11 mouse cellular contexts compared by ENCODE assay signal in the genomic region with DNA sequence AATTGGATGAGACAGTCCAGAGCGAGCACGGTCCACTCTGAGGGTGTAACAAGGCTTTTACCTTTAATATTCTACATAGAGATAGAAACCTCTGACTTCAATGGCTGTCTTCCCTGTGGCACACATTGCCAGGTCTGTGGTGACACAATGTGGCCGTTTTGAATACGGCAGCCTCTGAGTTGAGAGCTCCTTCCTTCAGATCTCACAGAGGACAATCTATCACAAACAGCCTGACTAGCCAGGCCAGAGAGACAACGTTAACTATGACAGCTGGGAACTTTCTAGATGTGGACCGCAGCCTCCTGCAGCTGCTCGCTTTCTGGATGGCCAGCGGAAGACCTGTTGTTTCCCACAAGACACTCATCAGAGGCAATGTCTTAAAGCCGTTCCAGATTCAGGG. TPM values are rescaled to one million over a fixed set of nuclear protein-coding genes. Genes with fewer than 3 reads are reported as not detected.
DNase-seq lines count a peak whose midpoint lies in the region; ATAC-seq and TF ChIP-seq lines count a peak whose summit lies in the region.
"Had no signal": no experiment of that assay in that cellular context is flagged by ENCODE, and none has a peak within 500 bp of the region (broad histone marks: within the 10 kb centered on the region; RNA-seq: fewer than 3 reads in every experiment).

No protein-coding gene starts in this region.

- in situ Hi-C loops in Patski (cut with MboI; ENCODE audit: low pct_unique_long_range_greater_than_20kb): loop anchor here (5.0 kb wide), 2 partner anchors 221 to 351 kb away; no protein-coding TSS in a partner anchor

- DNase-seq in gastrocnemius, postnatal 10 days: peak; percentile 22
- DNase-seq in gastrocnemius, postnatal 25 days: no peak
- no peak for DNase-seq in liver, adult 2 months (ENCODE audit: extremely low read depth, low read depth, low spot score)
- no peak for DNase-seq in liver, embryonic 11.5 days (ENCODE audit: low spot score)
- DNase-seq in Patski (ENCODE audit: low read depth, low spot score): no peak
- DNase-seq in kidney, postnatal 4 days: peak; percentile 62 to 73
- no peak for DNase-seq in Muller cell, postnatal 12 days (ENCODE audit: inconsistent ontology term)
- no peak for DNase-seq in ovary, postnatal 10 days (ENCODE audit: low spot score)
- DNase-seq: spleen, adult 18-20 months had no signal

- CTCF ChIA-PET in Patski (lab: Charles Lee): interaction anchor here (0.7 to 4.2 kb wide), 5 partner anchors 9 to 354 kb away, joined by 3 to 49 read pairs (median 5); no protein-coding TSS in a partner anchor

- no peaks in the 10 kb centered on the region for H3K4me1 ChIP-seq in liver, adult 2 months (ENCODE audit: control insufficient read depth, insufficient read depth, low read length)
- no peaks in the 10 kb centered on the region for H3K4me1 ChIP-seq in liver, embryonic 11.5 days (replicated peaks; ENCODE audit: control insufficient read depth, insufficient read depth, low read length)

- TF ChIP-seq CTCF in liver, adult 2 months (IDR thresholded peaks at IDR 0.05; ENCODE audit: low read depth, low read length): peak; percentile 23; the same call in 1 of the 2 replicates
- TF ChIP-seq CTCF in Patski (IDR thresholded peaks at IDR 0.05): peak; percentile 69

- H3K36me3 ChIP-seq in liver, adult 2 months (ENCODE audit: control insufficient read depth, insufficient read depth, low read length): no peaks in the 10 kb centered on the region
- H3K36me3 ChIP-seq in liver, embryonic 11.5 days (ENCODE audit: control insufficient read depth, insufficient read depth, low read length): no peaks in the 10 kb centered on the region

- H3K9ac ChIP-seq in liver, adult 2 months (ENCODE audit: low read depth, low read length): no peak overlapping the region
- no peak overlapping the region for H3K9ac ChIP-seq in liver, embryonic 11.5 days (ENCODE audit: low read depth, low read length)

- 83% methylated on average over 9 of the region's 9 CpGs for WGBS in liver, adult 2 months
- 82% methylated on average over 9 of the region's 9 CpGs for WGBS in liver, embryonic 11.5 days

- no peaks in the 10 kb centered on the region for H3K9me3 ChIP-seq in liver, embryonic 11.5 days (ENCODE audit: control insufficient read depth, low read length)

- POLR2A ChIA-PET in Patski (lab: Charles Lee): no interaction called here

- no peak overlapping the region for H3K4me3 ChIP-seq in liver, adult 2 months (ENCODE audit: insufficient read depth, low read depth, low read length)
- H3K4me3 ChIP-seq in liver, embryonic 11.5 days (ENCODE audit: low read depth, low read length): no peak overlapping the region
- H3K4me3 ChIP-seq: megakaryocyte, embryonic 14.5 days had no signal

- peaks cover 4% of the 10 kb centered on the region; the same call in 1 of the 2 replicates for H3K27me3 ChIP-seq in liver, adult 2 months (ENCODE audit: control insufficient read depth, insufficient read depth, low read length)
- H3K27me3 ChIP-seq in liver, embryonic 11.5 days (replicated peaks; ENCODE audit: control insufficient read depth, insufficient read depth, low read length): peaks cover 5% of the 10 kb centered on the region; the same call in 1 of the 2 replicates
- H3K27me3 ChIP-seq in Patski: no peaks in the 10 kb centered on the region

- TF ChIP-seq POLR2A in liver, adult 2 months (IDR thresholded peaks at IDR 0.05; ENCODE audit: extremely low read depth, insufficient read depth, low read length): no peak

- no peak overlapping the region for H3K27ac ChIP-seq in liver, adult 2 months (replicated peaks; ENCODE audit: insufficient read depth, low read depth, low read length)
- no peak overlapping the region for H3K27ac ChIP-seq in liver, embryonic 11.5 days (ENCODE audit: low read depth, low read length)

- no peak overlapping the region for H3K4me2 ChIP-seq in liver, embryonic 11.5 days

- H3K79me2 ChIP-seq in liver, adult 2 months (ENCODE audit: control insufficient read depth, insufficient read depth, low read length): no peaks in the 10 kb centered on the region

- no peak for ATAC-seq in liver, embryonic 11.5 days (replicated peaks; ENCODE audit: low FRiP score)
- ATAC-seq in Patski: no peak

RNA-seq across cellular contexts. Expression of gene Kcne2, which starts 3.4 kb away (rescaled TPM):
- total RNA-seq in gastrocnemius, postnatal 10 days (2021): not detected
- total RNA-seq in gastrocnemius, postnatal 25 days (2021): not detected
- total RNA-seq in liver, adult 2 months (2014; rRNA removed): not detected in 2 replicates
- polyA plus RNA-seq in liver, adult 2 months (2012; rRNA removed): not detected in 2 replicates
- 0.26 TPM in 1 of 2 replicates, not detected in the other for polyA plus RNA-seq in liver, embryonic 11.5 days (2014; fragmentation: Nextera tagmentation; extraction: Ambion mirVana)
- not detected for polyA plus RNA-seq in Patski (2021)
- polyA plus RNA-seq: large intestine, adult 2 months had no signal

RNA-seq across cellular contexts. Expression of gene Smim11, which starts 12.3 kb away (rescaled TPM):
- total RNA-seq in gastrocnemius, postnatal 10 days (2021): 10 to 100 TPM; 81.1 to 84.7 TPM
- total RNA-seq in gastrocnemius, postnatal 25 days (2021): 10 to 100 TPM; 59.4 to 63.3 TPM
- 17.4 and 22.3 TPM in 2 replicates for total RNA-seq in liver, adult 2 months (2014; rRNA removed)
- polyA plus RNA-seq in liver, adult 2 months (2012; rRNA removed): 13.6 and 19.2 TPM in 2 replicates
- polyA plus RNA-seq in liver, embryonic 11.5 days (2014; fragmentation: Nextera tagmentation; extraction: Ambion mirVana): 106 and 117 TPM in 2 replicates
- 77.4 TPM for polyA plus RNA-seq in Patski (2021)

RNA-seq across cellular contexts. Expression of gene Fam243, which starts 32.5 kb away (rescaled TPM):
- not detected for total RNA-seq in gastrocnemius, postnatal 10 days (2021)
- total RNA-seq in gastrocnemius, postnatal 25 days (2021): not detected
- not detected in 2 replicates for total RNA-seq in liver, adult 2 months (2014; rRNA removed)
- not detected in 2 replicates for polyA plus RNA-seq in liver, adult 2 months (2012; rRNA removed)
- polyA plus RNA-seq in liver, embryonic 11.5 days (2014; fragmentation: Nextera tagmentation; extraction: Ambion mirVana): not detected in 2 replicates
- 0.28 TPM for polyA plus RNA-seq in Patski (2021)
- polyA plus RNA-seq: large intestine, adult 2 months had no signal

Comparison
In these comparisons a context has a peak if more than half of its experiments do, and no peak if none do; other contexts are left out.
1. DNase-seq: peak in gastrocnemius, postnatal 10 days (single experiment) and kidney, postnatal 4 days (2 of 2); none in gastrocnemius, postnatal 25 days (single experiment), liver, adult 2 months (single experiment), liver, embryonic 11.5 days (single experiment), Patski (single experiment), Muller cell, postnatal 12 days (single experiment) and ovary, postnatal 10 days (single experiment).